Mouse (Mus musculus): ENCODE measurements around the gene Olfr1079. TPM values are rescaled to one million over a fixed set of nuclear protein-coding genes. Genes with fewer than 3 reads are reported as not detected.
"Not testable (repeated sequence)": the region's sequence is repeated elsewhere in the genome, so short reads cannot be mapped to it uniquely, and the experiment has no call there.

Olfr1079 gene
- polyA plus RNA-seq (2017; shearing (Covaris generic)), result not detected

DNA sequence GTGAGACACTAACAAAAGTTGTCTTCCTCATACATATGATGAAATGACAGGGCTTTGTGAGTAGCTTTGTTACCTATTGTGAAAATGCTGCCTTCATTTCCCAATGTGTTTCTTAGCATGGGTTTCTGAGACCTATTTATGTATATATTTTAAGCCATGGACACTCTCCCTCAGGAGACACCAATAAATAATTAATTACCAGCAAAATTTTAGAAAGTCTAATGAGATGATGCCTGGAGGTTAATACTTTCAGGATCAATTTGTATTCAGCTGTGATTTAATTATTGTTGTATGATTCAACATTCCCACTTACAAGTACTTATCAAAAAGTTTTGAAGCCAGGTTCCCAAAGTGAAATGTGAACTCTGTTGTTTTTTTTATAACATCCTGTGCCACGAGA, at the start of gene Olfr1079:
TSS of gene Olfr1079 (minus strand) at position 101 of the 400 bp plus-strand sequence.
- no peak for ATAC-seq

DNA sequence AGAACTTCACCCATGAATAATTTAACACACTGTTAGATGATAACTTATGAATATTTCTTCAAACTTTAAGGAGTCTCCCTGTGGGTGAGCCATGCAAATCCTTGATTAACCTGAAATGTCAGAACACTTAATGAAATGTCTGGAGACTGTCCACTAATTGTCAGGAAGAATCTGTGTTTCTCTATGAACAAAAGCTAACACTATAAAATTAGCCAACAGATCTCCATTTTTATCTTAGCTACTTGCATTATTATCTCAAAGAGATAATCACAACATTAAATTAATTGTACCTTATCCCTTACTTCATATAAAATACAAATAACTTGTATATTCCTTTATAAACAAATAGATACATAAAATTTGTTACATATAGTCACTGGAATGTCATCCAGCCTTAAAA, 15.9 kb upstream of the Olfr1079 start, which contains the start of gene Olfr1080:
TSS of gene Olfr1080 (minus strand) at position 101 of the 400 bp plus-strand sequence.
- ATAC-seq, result not testable (repeated sequence)

DNA sequence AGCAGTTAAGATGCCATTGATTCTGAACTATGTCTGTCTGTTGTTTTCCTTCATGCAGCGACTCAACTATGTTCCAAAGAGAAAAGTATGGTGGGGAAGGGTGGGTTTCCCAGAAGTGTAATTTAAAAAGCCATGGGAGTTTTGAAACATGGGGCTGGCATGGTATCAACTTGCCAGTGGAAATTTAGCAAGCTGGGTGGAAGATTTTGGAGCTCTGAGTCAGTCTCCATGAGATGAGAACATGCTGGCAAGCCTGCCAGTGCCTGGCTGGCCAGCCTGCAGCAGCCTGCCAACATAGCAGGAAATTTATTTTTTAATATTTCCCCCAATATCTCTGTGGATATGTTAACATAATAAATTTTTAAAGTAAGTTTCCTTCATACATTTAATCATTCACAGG, 11.3 kb downstream of the Olfr1079 start:
- no peak for ATAC-seq

DNA sequence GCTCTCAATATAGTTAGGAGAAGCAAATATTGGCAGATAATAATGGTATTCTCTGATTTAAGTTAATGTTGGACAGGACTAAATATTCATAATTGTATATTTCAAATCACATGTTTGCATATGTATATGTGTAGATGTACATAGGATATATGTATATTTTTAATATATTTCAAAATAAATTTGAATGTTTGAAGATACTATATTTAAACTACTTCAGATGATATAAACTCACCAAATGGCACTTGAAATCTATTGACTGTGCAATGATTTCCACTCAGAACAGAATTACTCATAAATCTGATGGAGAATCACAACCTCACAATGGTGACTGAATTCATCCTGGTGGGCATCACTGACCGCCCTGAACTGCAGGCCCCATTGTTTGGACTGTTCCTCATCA, 34.1 kb downstream of the Olfr1079 start, which contains the start of gene Olfr1076:
TSS of gene Olfr1076 (plus strand) at position 301 of the 400 bp plus-strand sequence.
- ATAC-seq, result no peak

DNA sequence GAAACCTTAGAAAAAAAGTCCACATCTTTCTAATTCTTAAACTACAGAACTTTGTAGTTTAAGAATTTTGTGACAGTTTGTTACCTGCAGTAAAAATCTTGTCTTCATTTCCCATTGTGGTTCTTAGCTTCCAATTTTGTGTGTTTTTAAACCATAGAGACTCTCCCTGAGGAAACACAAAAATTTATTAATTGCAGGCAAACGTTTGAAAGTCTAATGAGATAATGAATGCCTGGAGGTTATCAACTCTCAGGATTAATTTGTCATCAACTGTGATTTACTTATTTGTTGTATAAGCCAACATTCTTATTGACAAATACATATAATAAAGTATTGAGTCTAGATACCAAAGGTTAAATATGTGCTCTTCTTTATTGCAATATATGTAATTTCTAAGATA, 55.0 kb downstream of the Olfr1079 start, which contains the start of gene Olfr228:
TSS of gene Olfr228 (minus strand) at position 101 of the 400 bp plus-strand sequence.
- no peak for ATAC-seq

Other genes starting within 250 kb of the Olfr1079 start
- not detected for gene Olfr1053, start 227.2 kb downstream of the Olfr1079 start, polyA plus RNA-seq (2017; shearing (Covaris generic))
- not detected for gene Olfr1054, start 207.0 kb downstream of the Olfr1079 start, polyA plus RNA-seq (2017; shearing (Covaris generic))
- not detected for gene Olfr1055, start 192.2 kb downstream of the Olfr1079 start, polyA plus RNA-seq (2017; shearing (Covaris generic))
- gene Olfr1056, start 180.0 kb downstream of the Olfr1079 start, polyA plus RNA-seq (2017; shearing (Covaris generic)), result not detected
- not detected for gene Olfr1057, start 164.1 kb downstream of the Olfr1079 start, polyA plus RNA-seq (2017; shearing (Covaris generic))
- not detected for gene Olfr1058, start 153.9 kb downstream of the Olfr1079 start, polyA plus RNA-seq (2017; shearing (Covaris generic))
- gene Olfr1061, start 128.4 kb downstream of the Olfr1079 start, polyA plus RNA-seq (2017; shearing (Covaris generic)), result not detected
- not detected for gene Olfr1062, start 115.7 kb downstream of the Olfr1079 start, polyA plus RNA-seq (2017; shearing (Covaris generic))
- not detected for gene Olfr1065, start 91.9 kb downstream of the Olfr1079 start, polyA plus RNA-seq (2017; shearing (Covaris generic))
- not detected for gene Olfr1066, start 86.2 kb downstream of the Olfr1079 start, polyA plus RNA-seq (2017; shearing (Covaris generic))
- gene Olfr228, start 55.1 kb downstream of the Olfr1079 start, polyA plus RNA-seq (2017; shearing (Covaris generic)), result not detected
- gene Olfr1076, start 34.0 kb downstream of the Olfr1079 start, polyA plus RNA-seq (2017; shearing (Covaris generic)), result not detected
- not detected for gene Olfr1080, start 15.8 kb upstream of the Olfr1079 start, polyA plus RNA-seq (2017; shearing (Covaris generic))
- gene Olfr1082, start 56.5 kb upstream of the Olfr1079 start, polyA plus RNA-seq (2017; shearing (Covaris generic)), result not detected
- gene Olfr1084, start 97.2 kb upstream of the Olfr1079 start, polyA plus RNA-seq (2017; shearing (Covaris generic)), result not detected
- gene Olfr1085, start 119.5 kb upstream of the Olfr1079 start, polyA plus RNA-seq (2017; shearing (Covaris generic)), result not detected
- not detected for gene Olfr1086, start 137.6 kb upstream of the Olfr1079 start, polyA plus RNA-seq (2017; shearing (Covaris generic))
- not detected for gene Olfr1087, start 155.9 kb upstream of the Olfr1079 start, polyA plus RNA-seq (2017; shearing (Covaris generic))
- not detected for gene Olfr1089, start 191.2 kb upstream of the Olfr1079 start, polyA plus RNA-seq (2017; shearing (Covaris generic))
- under 1 TPM in 1 of 2 experiments, not detected in 1; 0.15 TPM for gene Olfr1090, start 216.5 kb upstream of the Olfr1079 start, polyA plus RNA-seq (2017; shearing (Covaris generic))
- gene Olfr1093, start 240.0 kb upstream of the Olfr1079 start, polyA plus RNA-seq (2017; shearing (Covaris generic)), result not detected

Measured in CD4-positive, CD25-positive, alpha-beta regulatory T cell, adult 4 months (primary cell).